Mouse (Mus musculus): ENCODE data around the gene Aoc2.
"Not testable (repeated sequence)": the region's sequence is repeated elsewhere in the genome, so short reads cannot be mapped to it uniquely, and the experiment has no call there.

Aoc2 gene

GRCm38 (mm10) chr11:101315082-101315650 is 9.7 kb upstream of the Aoc2 start:
- intact Hi-C loops (cut with DNase I), result no loop called here

- intact Hi-C loops (cut with DNase I), result no loop called here
Observed at GRCm38 (mm10) chr11:101315665-101316500, 9.0 kb upstream of the Aoc2 start, which contains the start of gene Psme3. Gene Psme3, plus strand, starts transcription at chr11:101316213.

- intact Hi-C loops (cut with DNase I), result no loop called here
Observed at GRCm38 (mm10) chr11:101316501-101316917, 8.4 kb upstream of the Aoc2 start.

GRCm38 (mm10) chr11:101323609-101324008 is 1.3 kb upstream of the Aoc2 start:
- intact Hi-C loops (cut with DNase I), result loop anchor here (1.0 kb wide), 1 partner anchor 72 kb away; no protein-coding TSS in a partner anchor

- intact Hi-C loops (cut with DNase I), result not testable (repeated sequence)
Observed at GRCm38 (mm10) chr11:101325201-101325600, 338 bp downstream of the Aoc2 start.

- intact Hi-C loops (cut with DNase I), result no loop called here
Observed at GRCm38 (mm10) chr11:101326147-101326546, 1.3 kb downstream of the Aoc2 start.

- intact Hi-C loops (cut with DNase I), result no loop called here
Observed at GRCm38 (mm10) chr11:101327311-101327710, 2.4 kb downstream of the Aoc2 start.

- intact Hi-C loops (cut with DNase I), result no loop called here
Observed at GRCm38 (mm10) chr11:101328941-101329635, 4.2 kb downstream of the Aoc2 start.

GRCm38 (mm10) chr11:101330371-101330924 is 5.6 kb downstream of the Aoc2 start, which contains the start of gene Aoc3:
Gene Aoc3, plus strand, starts transcription at chr11:101330605.
- intact Hi-C loops (cut with DNase I), result no loop called here

- intact Hi-C loops (cut with DNase I), result not testable (repeated sequence)
Observed at GRCm38 (mm10) chr11:101330961-101331360, 6.1 kb downstream of the Aoc2 start.

GRCm38 (mm10) chr11:101332537-101332936 is 7.7 kb downstream of the Aoc2 start:
- intact Hi-C loops (cut with DNase I), result no loop called here

GRCm38 (mm10) chr11:101334023-101334422 is 9.2 kb downstream of the Aoc2 start:
- intact Hi-C loops (cut with DNase I), result no loop called here

GRCm38 (mm10) chr11:101334516-101334915 is 9.7 kb downstream of the Aoc2 start:
- intact Hi-C loops (cut with DNase I), result no loop called here

- intact Hi-C loops (cut with DNase I), result no loop called here
Observed at GRCm38 (mm10) chr11:101335685-101336084, 10.8 kb downstream of the Aoc2 start.

GRCm38 (mm10) chr11:101338123-101338760 is 13.4 kb downstream of the Aoc2 start:
- intact Hi-C loops (cut with DNase I), result no loop called here

- intact Hi-C loops (cut with DNase I), result no loop called here
Observed at GRCm38 (mm10) chr11:101347083-101347775, 22.4 kb downstream of the Aoc2 start.

- intact Hi-C loops (cut with DNase I), result no loop called here
Observed at GRCm38 (mm10) chr11:101348774-101349173, 23.9 kb downstream of the Aoc2 start.

- intact Hi-C loops (cut with DNase I), result no loop called here
Observed at GRCm38 (mm10) chr11:101349216-101349615, 24.4 kb downstream of the Aoc2 start.

- intact Hi-C loops (cut with DNase I), result no loop called here
Observed at GRCm38 (mm10) chr11:101351100-101351720, 26.3 kb downstream of the Aoc2 start.

GRCm38 (mm10) chr11:101351721-101352111 is 26.9 kb downstream of the Aoc2 start:
- intact Hi-C loops (cut with DNase I), result no loop called here

Measured in adrenal gland (tissue).